Mouse (Mus musculus): ENCODE data around the gene Rnf40.

DNA sequence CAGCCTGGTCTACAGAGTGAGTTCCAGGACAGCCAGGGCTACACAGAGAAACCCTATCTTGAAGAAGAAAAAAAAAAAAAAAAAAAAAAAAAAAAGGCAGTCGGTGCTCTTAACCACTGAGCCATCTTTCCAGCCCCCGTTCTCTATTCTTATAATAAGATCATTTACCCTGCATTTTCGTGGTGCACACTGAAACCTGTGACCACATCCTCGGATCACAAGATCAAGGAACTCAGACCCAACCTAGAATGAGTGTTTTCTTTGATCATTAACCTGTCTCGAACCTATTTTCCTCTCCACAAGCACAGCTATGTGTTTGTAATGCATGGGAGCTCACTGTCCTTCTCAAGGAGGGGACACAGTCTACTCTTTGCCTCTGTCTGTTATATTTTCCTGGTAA lies 40.1 kb downstream of the Rnf40 start:
- TF ChIP-seq E2F4 (IDR thresholded peaks at IDR 0.05; ENCODE audit: borderline replicate concordance, low read depth, low read length) (no peak), EP300 (IDR thresholded peaks at IDR 0.05; ENCODE audit: low read depth in 1 of 2, low read length in 2 of 2) (no peak), SMC3 (IDR thresholded peaks at IDR 0.05; ENCODE audit: low read depth, low read length) (no peak), CTCF (IDR thresholded peaks at IDR 0.05 in 2 of 3, conservative IDR thresholded peaks at IDR 0.05 in 1 of 3; ENCODE audit: control insufficient read depth in 1 of 3, insufficient read depth in 1 of 3, low read depth in 2 of 3, low read length in 3 of 3, poor library complexity in 1 of 3, severe bottlenecking in 1 of 3) (no peak), NELFE (IDR thresholded peaks at IDR 0.05; ENCODE audit: low read depth, low read length) (no peak), USF1 (IDR thresholded peaks at IDR 0.05; ENCODE audit: low read depth, low read length) (no peak)
